Mouse (Mus musculus) cerebellum, adult 8-10 months (tissue): Measurements from ENCODE around the gene Fgfr2.
"Not testable (repeated sequence)": the region's sequence is repeated elsewhere in the genome, so short reads cannot be mapped to it uniquely, and the experiment has no call there.

ENCODE experiments used
- DNase-seq: peaks from one replicate; pipeline ENCODE4 v3.0.0; 2022

Fgfr2 gene

GRCm38 (mm10) chr7:132681296-132681695, 441.9 kb downstream of the Fgfr2 start:
- DNase-seq, result peak; percentile 85

GRCm38 (mm10) chr7:132679549-132679948, 443.6 kb downstream of the Fgfr2 start:
- no peak for DNase-seq

GRCm38 (mm10) chr7:132679117-132679516, 444.0 kb downstream of the Fgfr2 start:
- peak; percentile 89 for DNase-seq

GRCm38 (mm10) chr7:132675922-132676321, 447.2 kb downstream of the Fgfr2 start:
- DNase-seq, result no peak

- no peak for DNase-seq
Observed at GRCm38 (mm10) chr7:132673931-132674755, 449.0 kb downstream of the Fgfr2 start.

- DNase-seq, result peak; percentile 45
Observed at GRCm38 (mm10) chr7:132672481-132672959, 450.6 kb downstream of the Fgfr2 start.

- no peak for DNase-seq
Observed at GRCm38 (mm10) chr7:132670863-132671165, 452.3 kb downstream of the Fgfr2 start.

- no peak for DNase-seq
Observed at GRCm38 (mm10) chr7:132669999-132670862, 452.9 kb downstream of the Fgfr2 start.

- DNase-seq, result no peak
Observed at GRCm38 (mm10) chr7:132668604-132669003, 454.5 kb downstream of the Fgfr2 start.

- DNase-seq, result no peak
Observed at GRCm38 (mm10) chr7:132666516-132666915, 456.6 kb downstream of the Fgfr2 start.

- no peak for DNase-seq
Observed at GRCm38 (mm10) chr7:132665664-132666382, 457.3 kb downstream of the Fgfr2 start.

GRCm38 (mm10) chr7:132664815-132665214, 458.3 kb downstream of the Fgfr2 start:
- no peak for DNase-seq

- DNase-seq, result not testable (repeated sequence)
Observed at GRCm38 (mm10) chr7:132662831-132663230, 460.3 kb downstream of the Fgfr2 start.

GRCm38 (mm10) chr7:132659633-132660032, 463.5 kb downstream of the Fgfr2 start:
- DNase-seq, result no peak

GRCm38 (mm10) chr7:132658688-132659087, 464.5 kb downstream of the Fgfr2 start:
- DNase-seq, result no peak

- DNase-seq, result no peak
Observed at GRCm38 (mm10) chr7:132658058-132658450, 465.1 kb downstream of the Fgfr2 start.

- DNase-seq, result no peak
Observed at GRCm38 (mm10) chr7:132657371-132658057, 465.6 kb downstream of the Fgfr2 start.

- DNase-seq, result peak; percentile 93
Observed at GRCm38 (mm10) chr7:132656548-132656947, 466.6 kb downstream of the Fgfr2 start.

- DNase-seq, result peak; percentile 93
Observed at GRCm38 (mm10) chr7:132656075-132656474, 467.1 kb downstream of the Fgfr2 start.

- no peak for DNase-seq
Observed at GRCm38 (mm10) chr7:132654412-132654811, 468.7 kb downstream of the Fgfr2 start.

GRCm38 (mm10) chr7:132646514-132646913, 476.6 kb downstream of the Fgfr2 start:
- no peak for DNase-seq

GRCm38 (mm10) chr7:132644605-132645279, 478.4 kb downstream of the Fgfr2 start:
- DNase-seq, result no peak
